Mouse (Mus musculus): Measurements from ENCODE around the gene Lmx1b.

Gene Lmx1b

GRCm38 (mm10) chr2:33643721-33644713 is 3.7 kb upstream of the Lmx1b start:
- DNase-seq, result peak; percentile 30

- DNase-seq, result peak; percentile 91
These were observed 2.5 kb upstream of the Lmx1b start for GRCm38 (mm10) chr2:33642650-33643458.

GRCm38 (mm10) chr2:33641859-33642571 is 1.7 kb upstream of the Lmx1b start:
- peak; percentile 60 for DNase-seq

- DNase-seq, result peak; percentile 88
These were observed 907 bp upstream of the Lmx1b start for GRCm38 (mm10) chr2:33640978-33641858.

- peak; percentile 71 for DNase-seq
These were observed 775 bp downstream of the Lmx1b start for GRCm38 (mm10) chr2:33639301-33640170.

- DNase-seq, result peak; percentile 31
These were observed 2.1 kb downstream of the Lmx1b start for GRCm38 (mm10) chr2:33638141-33638733.

- DNase-seq, result peak; percentile 39
These were observed 3.0 kb downstream of the Lmx1b start for GRCm38 (mm10) chr2:33637288-33637687.

- DNase-seq, result peak; percentile 42
These were observed 3.6 kb downstream of the Lmx1b start for GRCm38 (mm10) chr2:33636628-33637188.

- peak; percentile 60 for DNase-seq
These were observed 4.2 kb downstream of the Lmx1b start for GRCm38 (mm10) chr2:33636117-33636521.

GRCm38 (mm10) chr2:33635323-33636116 is 4.8 kb downstream of the Lmx1b start:
- no peak for DNase-seq

GRCm38 (mm10) chr2:33634481-33635090 is 5.7 kb downstream of the Lmx1b start:
- DNase-seq, result no peak

- no peak for DNase-seq
These were observed 6.4 kb downstream of the Lmx1b start for GRCm38 (mm10) chr2:33633955-33634354.

GRCm38 (mm10) chr2:33633237-33633636 is 7.1 kb downstream of the Lmx1b start:
- peak; percentile 19 for DNase-seq

- no peak for DNase-seq
These were observed 7.7 kb downstream of the Lmx1b start for GRCm38 (mm10) chr2:33632551-33633059.

GRCm38 (mm10) chr2:33631708-33632343 is 8.5 kb downstream of the Lmx1b start:
- DNase-seq, result peak; percentile 77

- DNase-seq, result no peak
These were observed 9.1 kb downstream of the Lmx1b start for GRCm38 (mm10) chr2:33631022-33631707.

All from embryo, embryonic 11 days (tissue).